Comparison of ENCODE assay signal across 24 mouse cellular contexts in the genomic region with DNA sequence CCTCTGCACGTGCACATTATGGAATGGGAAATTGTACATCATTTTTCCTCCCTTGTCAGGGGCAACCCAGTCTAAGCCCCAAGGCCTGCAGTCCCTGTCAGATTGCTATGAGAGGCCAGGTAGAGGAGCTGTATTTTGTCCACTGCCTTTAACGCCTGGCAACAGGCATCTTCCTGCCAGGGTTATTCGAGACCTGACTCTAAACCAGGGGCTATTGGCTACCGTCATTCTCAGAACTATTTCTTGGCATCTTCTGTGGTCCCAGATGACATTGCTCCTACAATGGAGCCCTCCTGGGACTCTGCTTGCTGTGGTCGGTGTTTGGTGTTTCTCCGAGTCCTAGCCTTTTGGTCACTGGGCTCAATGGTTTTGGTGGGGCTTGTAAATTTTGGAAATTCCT.
DNase-seq lines count a peak whose midpoint lies in the region; ATAC-seq and TF ChIP-seq lines count a peak whose summit lies in the region.
"Had no signal": no experiment of that assay in that cellular context is flagged by ENCODE, and none has a peak within 500 bp of the region (broad histone marks: within the 10 kb centered on the region; RNA-seq: fewer than 3 reads in every experiment).

No protein-coding gene starts in this region.

- no peaks in the 10 kb centered on the region for H3K27me3 ChIP-seq in myocyte (ENCODE audit: control insufficient read depth, insufficient read depth, insufficient read length)
- H3K27me3 ChIP-seq: embryonic facial prominence, embryonic 13.5 days; forebrain, embryonic 12.5 days; forebrain, embryonic 15.5 days; intestine, embryonic 15.5 days had no signal

- no peak for TF ChIP-seq POLR2A in myocyte (IDR thresholded peaks at IDR 0.05; ENCODE audit: insufficient read length, low read depth)

- no peaks in the 10 kb centered on the region for H3K79me2 ChIP-seq in myocyte (ENCODE audit: control insufficient read depth, insufficient read depth)

- ATAC-seq in cerebellum, adult (ENCODE audit: insufficient number of reproducible peaks, low FRiP score, low TSS enrichment): no peak
- ATAC-seq: CD4-positive, CD25-positive, alpha-beta regulatory T cell, adult 4 months; forebrain, embryonic 15.5 days; hindbrain, embryonic 16.5 days; intestine, embryonic 15.5 days had no signal

- H3K4me3 ChIP-seq in left cerebral cortex, adult 2 months: no peak overlapping the region
- no peak overlapping the region for H3K4me3 ChIP-seq in myocyte
- H3K4me3 ChIP-seq: embryonic facial prominence, embryonic 10.5 days; embryonic facial prominence, embryonic 13.5 days; erythroblast, embryonic 14.5 days; forebrain, embryonic 12.5 days; forebrain, embryonic 15.5 days; hindbrain, embryonic 10.5 days; hindbrain, embryonic 13.5 days; intestine, embryonic 15.5 days had no signal

- intact Hi-C loops in left cerebral cortex, adult 2 months (cut with DNase I): no loop called here
- intact Hi-C loops in left cerebral cortex, postnatal 25 days (cut with DNase I): no loop called here

- peak; percentile 87 for DNase-seq in heart, adult 11 months
- DNase-seq in heart, adult 9 months (ENCODE audit: low spot score in 2 of 2): no peak
- DNase-seq in left cerebral cortex, adult 2 months (ENCODE audit: extremely low spot score in 1 of 2, low spot score in 2 of 2): no peak
- DNase-seq in left cerebral cortex, postnatal 25 days (ENCODE audit: low spot score in 2 of 2): no peak
- DNase-seq: adrenal gland, adult 2 months; adrenal gland, postnatal 14 days; cerebellum, adult 11-12 months; cerebellum, adult 8-10 months; cerebellum, postnatal 10 days; cerebellum, postnatal 36 days; embryo, embryonic 11 days; kidney, adult 11 months had no signal

- TF ChIP-seq CTCF in left cerebral cortex, adult 2 months (IDR thresholded peaks at IDR 0.05): no peak

- H3K27ac ChIP-seq in left cerebral cortex, adult 2 months: 0 out of 2 replicates have a peak overlapping the region, but pooled peaks have one; percentile 5
- H3K27ac ChIP-seq: embryonic facial prominence, embryonic 10.5 days; embryonic facial prominence, embryonic 13.5 days; forebrain, embryonic 12.5 days; forebrain, embryonic 15.5 days; hindbrain, embryonic 10.5 days; hindbrain, embryonic 13.5 days; intestine, embryonic 15.5 days had no signal

- no peaks in the 10 kb centered on the region for H3K36me3 ChIP-seq in myocyte (ENCODE audit: control insufficient read depth, insufficient read depth)
- H3K36me3 ChIP-seq: embryonic facial prominence, embryonic 10.5 days; embryonic facial prominence, embryonic 13.5 days; forebrain, embryonic 12.5 days; forebrain, embryonic 15.5 days; hindbrain, embryonic 10.5 days; hindbrain, embryonic 13.5 days; intestine, embryonic 15.5 days had no signal

- H3ac ChIP-seq in myocyte (ENCODE audit: control insufficient read depth, insufficient read length): no peak overlapping the region

- peak overlapping the region; percentile 18 for H3K4me2 ChIP-seq in myocyte (ENCODE audit: low read depth)
- H3K4me2 ChIP-seq: embryonic facial prominence, embryonic 13.5 days; forebrain, embryonic 12.5 days; forebrain, embryonic 15.5 days; hindbrain, embryonic 13.5 days; intestine, embryonic 15.5 days had no signal

TF ChIP-seq in myocyte, 11 proteins besides CTCF, POLR2A, EP300 and RAD21:
- TF ChIP-seq E2F4 (IDR thresholded peaks at IDR 0.05; ENCODE audit: insufficient read depth): no peak
- TF ChIP-seq MYOG (IDR thresholded peaks at IDR 0.05; ENCODE audit: control insufficient read depth in 1 of 3, insufficient read depth in 1 of 3, insufficient read length in 2 of 3, low read depth in 2 of 3): no peak
- no peak for TF ChIP-seq USF1 (IDR thresholded peaks at IDR 0.05; ENCODE audit: low read depth)
- TF ChIP-seq MYOD1 (IDR thresholded peaks at IDR 0.05; ENCODE audit: control insufficient read depth in 1 of 3, insufficient read length in 2 of 3, low read depth in 2 of 3): no peak
- no peak for TF ChIP-seq TCF3 (IDR thresholded peaks at IDR 0.05; ENCODE audit: insufficient read length, low read depth)
- no peak for TF ChIP-seq SRF (IDR thresholded peaks at IDR 0.05; ENCODE audit: control insufficient read depth, insufficient read length, low read depth)
- no peak for TF ChIP-seq TCF12 (IDR thresholded peaks at IDR 0.05; ENCODE audit: insufficient read depth, poor library complexity, severe bottlenecking)
- TF ChIP-seq CEBPB (IDR thresholded peaks at IDR 0.05; ENCODE audit: insufficient read depth, poor library complexity, severe bottlenecking): no peak
- no peak for TF ChIP-seq MAX (IDR thresholded peaks at IDR 0.05; ENCODE audit: low read depth)
- TF ChIP-seq REST (IDR thresholded peaks at IDR 0.05; ENCODE audit: insufficient read depth, insufficient read length): no peak
- TF ChIP-seq POLR2AphosphoS2 (IDR thresholded peaks at IDR 0.05; ENCODE audit: insufficient read length, low read depth): no peak
TF ChIP-seq in myocyte: peak in this region for 0.
